Mouse (Mus musculus) MEL (cell line): ENCODE measurements around the gene Atoh8.

Experiments used
- CHD2 ChIP-seq: IDR thresholded peaks from 2 replicates; pipeline ENCODE4 v1.6.1; 2011; ENCODE audit warnings: low read length, improper control_type of control experiment
- CTCF ChIP-seq, 3 experiments: IDR thresholded peaks in 2 of 3; conservative IDR thresholded peaks in 1 of 3; 2 replicates each; pipeline ENCODE4 v1.5.1; 2011 to 2012; ENCODE audit warnings: low read length in 3 of 3, low read depth in 2 of 3, mild to moderate bottlenecking in 2 of 3, improper control_type of control experiment in 1 of 3, inconsistent platforms in 1 of 3, mixed read lengths in 1 of 3, moderate library complexity in 1 of 3; ENCODE audit not compliant: control insufficient read depth in 1 of 3, insufficient read depth in 1 of 3, poor library complexity in 1 of 3, severe bottlenecking in 1 of 3
- EP300 ChIP-seq, 2 experiments: IDR thresholded peaks; 2 replicates each; pipeline ENCODE4 v1.6.1; 2011; ENCODE audit warnings: improper control_type of control experiment in 2 of 2, low read length in 2 of 2, low read depth in 1 of 2, mild to moderate bottlenecking in 1 of 2
- GABPA ChIP-seq: IDR thresholded peaks from 2 replicates; pipeline ENCODE4 v1.6.1; 2012; ENCODE audit warnings: low read depth, mild to moderate bottlenecking, inconsistent platforms, low read length, improper control_type of control experiment, moderate library complexity
- GATA1 ChIP-seq: IDR thresholded peaks from 2 replicates; pipeline ENCODE4 v1.6.1; 2011; ENCODE audit warnings: low read depth, low read length, improper control_type of control experiment
- MAZ ChIP-seq: IDR thresholded peaks from 2 replicates; pipeline ENCODE4 v1.6.1; 2012; ENCODE audit warnings: low read depth, mild to moderate bottlenecking, inconsistent platforms, low read length, improper control_type of control experiment
- NELFE ChIP-seq: IDR thresholded peaks from 2 replicates; pipeline ENCODE4 v1.6.1; 2011; ENCODE audit warnings: low read depth, low read length, improper control_type of control experiment
- POLR2A ChIP-seq, 2 experiments: IDR thresholded peaks; 2 replicates each; pipeline ENCODE4 v1.6.1; 2011 to 2012; ENCODE audit warnings: low read length in 2 of 2, mild to moderate bottlenecking in 2 of 2, control low read depth in 1 of 2, improper control_type of control experiment in 1 of 2, low read depth in 1 of 2, moderate library complexity in 1 of 2; ENCODE audit not compliant: control insufficient read depth in 1 of 2, insufficient read depth in 1 of 2, poor library complexity in 1 of 2
- TCF12 ChIP-seq: IDR thresholded peaks from 2 replicates; pipeline ENCODE4 v1.6.1; 2014; ENCODE audit warnings: low read depth, mild to moderate bottlenecking, inconsistent platforms, low read length, improper control_type of control experiment, moderate library complexity
- ZC3H11A ChIP-seq: IDR thresholded peaks from 2 replicates; pipeline ENCODE4 v1.6.1; 2012; ENCODE audit warnings: low read depth, mild to moderate bottlenecking, inconsistent platforms, low read length, improper control_type of control experiment

DNA sequence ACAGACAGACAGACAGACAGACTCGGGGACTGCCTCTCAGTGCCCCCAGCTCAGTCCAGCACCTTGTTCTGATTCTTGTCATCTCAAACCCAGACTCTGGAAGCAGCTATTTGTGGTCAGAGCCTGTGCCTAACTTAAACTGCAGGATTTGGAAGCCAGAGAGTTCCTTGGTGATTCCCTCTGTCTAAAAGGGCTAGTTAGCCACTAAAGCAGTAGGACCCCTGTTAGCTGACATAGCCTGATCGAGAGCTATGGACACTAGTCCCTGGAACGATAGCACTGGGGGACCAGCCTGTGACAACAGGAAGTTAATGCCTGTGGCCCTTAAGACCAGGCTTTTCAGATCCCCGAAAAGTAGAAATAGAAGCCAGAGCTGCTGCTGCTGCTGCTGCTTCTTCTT, 43.5 kb upstream of the Atoh8 start:
- TF ChIP-seq POLR2A (IDR thresholded peaks at IDR 0.05; ENCODE audit: control insufficient read depth in 1 of 2, insufficient read depth in 1 of 2, low read depth in 1 of 2, low read length in 2 of 2, poor library complexity in 1 of 2) (no peak), TCF12 (no peak), CHD2 (no peak), CTCF (IDR thresholded peaks at IDR 0.05 in 2 of 3, conservative IDR thresholded peaks at IDR 0.05 in 1 of 3; ENCODE audit: control insufficient read depth in 1 of 3, insufficient read depth in 1 of 3, low read depth in 2 of 3, low read length in 3 of 3, poor library complexity in 1 of 3, severe bottlenecking in 1 of 3) (no peak), MAZ (no peak), ZC3H11A (no peak), GATA1 (no peak), EP300 (IDR thresholded peaks at IDR 0.05; ENCODE audit: low read depth in 1 of 2, low read length in 2 of 2) (no peak), NELFE (no peak), GABPA (no peak)
